Mouse (Mus musculus): Measurements from ENCODE around the gene B9d2.
"Not testable (repeated sequence)": the region's sequence is repeated elsewhere in the genome, so short reads cannot be mapped to it uniquely, and the experiment has no call there.

The B9d2 gene

GRCm38 (mm10) chr7:25704716-25705364, 24.3 kb downstream of the B9d2 start:
- DNase-seq: no peak

GRCm38 (mm10) chr7:25705801-25706251, 25.2 kb downstream of the B9d2 start:
- peak; percentile 58 to 60 for DNase-seq

GRCm38 (mm10) chr7:25706578-25707170, 26.1 kb downstream of the B9d2 start:
- no peak for DNase-seq

GRCm38 (mm10) chr7:25707581-25708292, 27.2 kb downstream of the B9d2 start:
- peak; percentile 67 to 72 for DNase-seq

- DNase-seq: peak; percentile 49 to 68
Measured at GRCm38 (mm10) chr7:25709961-25710360, 29.4 kb downstream of the B9d2 start.

DNA sequence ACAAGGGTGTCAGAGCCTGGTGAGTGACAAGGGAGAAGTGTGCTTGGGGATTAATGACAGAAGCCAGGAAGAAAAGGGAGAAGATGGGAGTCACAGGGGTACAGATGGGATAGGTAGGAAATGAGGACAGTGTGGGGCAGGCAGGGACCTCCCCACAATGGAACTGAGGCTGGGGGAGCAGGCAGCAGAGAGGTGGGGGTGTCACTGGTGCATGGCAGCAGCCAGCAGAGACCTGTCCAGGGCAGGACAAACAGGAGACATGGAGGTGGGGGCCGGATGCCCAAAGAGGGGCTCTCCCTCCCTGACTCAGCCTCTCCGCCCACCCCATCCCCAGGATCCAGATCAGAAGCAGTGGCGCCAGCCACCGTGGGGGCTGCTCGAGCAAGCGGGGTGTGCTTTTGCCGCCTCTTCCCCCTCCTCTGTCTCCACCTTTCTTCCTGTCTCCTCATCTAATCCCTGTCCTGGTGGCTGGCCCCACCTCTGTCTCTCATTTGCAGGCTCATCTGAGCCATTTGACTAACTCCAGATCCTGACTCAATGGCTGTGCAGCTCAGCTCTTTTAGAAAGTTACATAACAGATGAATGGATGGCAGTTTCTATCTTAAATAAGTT, 30.0 kb downstream of the B9d2 start:
- no peak for DNase-seq

GRCm38 (mm10) chr7:25711165-25711564, 30.6 kb downstream of the B9d2 start:
- DNase-seq: no peak

GRCm38 (mm10) chr7:25711731-25712197, 31.2 kb downstream of the B9d2 start:
- peak in 1 of 2 experiments; percentile 36 for DNase-seq

- DNase-seq: no peak
Measured at GRCm38 (mm10) chr7:25712801-25713200, 32.2 kb downstream of the B9d2 start.

- no peak for DNase-seq
Measured at GRCm38 (mm10) chr7:25714581-25714980, 34.0 kb downstream of the B9d2 start.

GRCm38 (mm10) chr7:25715731-25716271, 35.2 kb downstream of the B9d2 start:
- DNase-seq: no peak

- no peak for DNase-seq
Measured at GRCm38 (mm10) chr7:25717478-25717877, 36.9 kb downstream of the B9d2 start.

DNA sequence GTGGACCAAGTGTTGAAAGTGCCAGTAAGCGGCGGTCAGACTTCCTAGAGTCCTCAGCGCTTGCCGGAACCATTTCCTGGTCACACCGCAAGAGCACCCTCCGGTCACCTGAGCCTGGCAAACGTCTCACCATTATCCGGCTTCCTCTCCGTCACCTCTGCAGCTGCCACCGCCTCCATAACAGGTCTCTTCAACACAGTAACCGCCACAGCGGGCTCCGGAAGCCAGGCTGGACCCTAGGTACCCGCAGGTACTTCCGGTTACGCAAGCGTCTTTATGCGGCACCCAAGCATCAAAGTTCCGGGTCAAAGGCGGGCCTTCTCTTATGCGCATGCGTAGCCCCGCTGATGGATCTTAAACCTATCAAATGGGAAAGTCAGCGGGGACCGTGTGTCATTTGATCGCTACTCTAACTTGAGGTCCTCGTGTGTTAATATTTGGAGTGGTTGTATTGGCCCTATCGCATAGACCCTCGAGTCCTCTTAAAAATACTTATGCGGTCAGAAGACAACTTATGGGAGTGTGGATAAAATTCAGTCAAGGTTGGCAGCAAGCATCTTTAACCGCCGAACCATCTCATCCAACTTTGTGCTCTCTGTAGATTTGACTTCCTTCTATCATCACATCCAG, 38.3 kb downstream of the B9d2 start, which contains the start of gene Ccdc97:
Gene Ccdc97, minus strand, starts transcription at position 301 of the 630 bp plus-strand sequence.
- peak; percentile 94 to 96 for DNase-seq

DNA sequence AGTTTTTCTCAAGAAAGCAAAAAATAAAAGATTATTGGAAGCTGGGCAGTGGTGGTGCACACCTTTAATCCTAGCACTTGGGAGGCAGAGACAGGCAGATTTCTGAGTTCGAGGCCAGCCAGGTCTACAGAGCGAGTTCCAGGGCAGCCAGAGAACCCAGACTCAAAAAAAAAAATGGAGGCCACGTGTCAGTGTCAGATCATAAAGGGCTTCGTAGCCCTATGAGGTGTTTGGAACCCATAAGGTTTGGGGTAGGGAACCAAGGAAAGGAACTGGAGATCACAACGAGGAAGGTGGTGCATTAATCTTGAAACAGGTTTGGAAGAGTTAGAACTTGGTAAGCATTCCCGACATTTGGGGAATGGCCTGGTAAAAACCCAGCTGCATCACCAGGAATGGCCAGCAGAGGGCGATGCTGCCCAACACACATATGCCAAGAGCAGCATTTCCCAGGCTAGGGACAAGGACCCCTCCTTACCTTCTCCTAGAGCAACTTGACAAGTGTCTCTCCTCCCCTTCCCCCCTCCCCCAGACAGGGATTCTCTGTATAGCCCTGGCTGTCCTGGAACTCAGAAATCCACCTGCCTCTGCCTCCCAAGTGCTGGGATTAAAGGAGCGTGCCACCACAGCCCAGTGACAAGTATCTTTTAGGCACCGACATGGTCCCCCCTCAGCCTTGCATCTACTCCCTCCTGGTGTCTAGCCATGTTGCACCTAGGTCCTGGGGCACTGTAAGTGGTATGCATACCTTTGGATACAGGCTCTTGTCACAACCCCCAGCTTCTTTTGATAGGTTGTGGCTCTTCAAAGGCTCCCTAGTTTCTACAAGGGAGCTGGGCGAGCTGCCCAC, 39.4 kb downstream of the B9d2 start:
- peak; percentile 67 to 74 for DNase-seq

DNA sequence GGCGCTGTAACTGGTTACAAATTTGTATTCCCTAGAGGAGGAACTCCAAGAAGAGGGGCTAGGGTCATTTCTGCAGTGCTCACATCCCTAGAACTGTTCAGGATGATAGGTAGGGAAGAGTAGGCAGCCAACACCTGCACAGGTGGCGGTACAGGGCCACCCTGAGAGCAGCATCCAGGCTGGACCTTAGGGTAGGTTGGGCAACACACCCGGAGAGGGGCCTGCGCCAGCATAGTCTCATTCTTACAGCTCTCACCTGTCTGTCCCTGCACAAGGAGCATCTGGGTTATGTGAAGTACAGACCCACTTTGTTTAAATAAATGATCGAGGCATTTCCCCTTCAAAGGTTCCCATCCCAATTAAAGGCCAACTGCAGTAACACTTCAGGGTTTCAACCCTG, 40.2 kb downstream of the B9d2 start:
- DNase-seq: no peak

DNA sequence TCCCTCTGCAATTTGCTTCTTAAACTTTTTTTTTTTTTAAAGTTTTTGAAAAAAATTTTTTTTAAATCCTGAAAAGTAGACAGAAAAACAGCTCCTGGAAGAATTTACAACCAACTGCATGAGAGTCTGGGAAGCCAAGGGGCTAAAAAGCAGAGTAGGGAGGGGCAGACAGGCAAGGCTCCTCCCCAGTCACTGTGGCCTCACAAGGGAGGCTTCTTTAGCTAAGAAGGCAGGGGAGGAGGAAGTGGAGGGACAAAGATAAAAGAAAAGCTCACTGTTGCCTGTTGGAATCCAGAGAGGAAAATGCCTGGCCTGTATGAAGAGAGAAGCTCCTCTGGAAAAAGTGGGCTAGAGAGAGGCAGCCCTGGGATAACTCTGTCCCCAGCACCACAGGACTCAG, 41.2 kb downstream of the B9d2 start:
- DNase-seq: not testable (repeated sequence)

DNA sequence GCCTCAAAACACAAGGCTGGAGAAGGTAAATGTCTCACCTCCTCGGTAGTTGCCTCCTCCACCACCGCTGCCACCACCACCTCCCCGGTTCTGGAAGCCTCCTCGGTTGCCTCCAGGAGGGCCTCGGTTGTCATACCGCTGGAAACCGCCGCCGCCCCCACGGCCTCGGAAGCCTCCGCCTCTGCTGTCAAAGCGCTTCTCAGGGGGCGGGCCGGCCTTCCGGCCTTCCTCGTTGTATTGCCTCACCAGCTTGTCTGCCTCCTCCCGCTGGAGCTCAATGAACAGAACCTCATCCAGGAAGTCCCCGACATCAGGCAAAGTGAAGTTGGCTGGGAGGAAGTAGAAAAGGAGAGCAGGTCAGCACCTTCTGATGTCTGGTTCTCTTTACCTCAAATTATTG, 45.3 kb downstream of the B9d2 start:
- DNase-seq: no peak

GRCm38 (mm10) chr7:25727800-25728199, 47.2 kb downstream of the B9d2 start:
- no peak for DNase-seq

GRCm38 (mm10) chr7:25729396-25729795, 48.8 kb downstream of the B9d2 start:
- no peak for DNase-seq

- no peak for DNase-seq
Measured at GRCm38 (mm10) chr7:25729862-25730261, 49.3 kb downstream of the B9d2 start.

DNA sequence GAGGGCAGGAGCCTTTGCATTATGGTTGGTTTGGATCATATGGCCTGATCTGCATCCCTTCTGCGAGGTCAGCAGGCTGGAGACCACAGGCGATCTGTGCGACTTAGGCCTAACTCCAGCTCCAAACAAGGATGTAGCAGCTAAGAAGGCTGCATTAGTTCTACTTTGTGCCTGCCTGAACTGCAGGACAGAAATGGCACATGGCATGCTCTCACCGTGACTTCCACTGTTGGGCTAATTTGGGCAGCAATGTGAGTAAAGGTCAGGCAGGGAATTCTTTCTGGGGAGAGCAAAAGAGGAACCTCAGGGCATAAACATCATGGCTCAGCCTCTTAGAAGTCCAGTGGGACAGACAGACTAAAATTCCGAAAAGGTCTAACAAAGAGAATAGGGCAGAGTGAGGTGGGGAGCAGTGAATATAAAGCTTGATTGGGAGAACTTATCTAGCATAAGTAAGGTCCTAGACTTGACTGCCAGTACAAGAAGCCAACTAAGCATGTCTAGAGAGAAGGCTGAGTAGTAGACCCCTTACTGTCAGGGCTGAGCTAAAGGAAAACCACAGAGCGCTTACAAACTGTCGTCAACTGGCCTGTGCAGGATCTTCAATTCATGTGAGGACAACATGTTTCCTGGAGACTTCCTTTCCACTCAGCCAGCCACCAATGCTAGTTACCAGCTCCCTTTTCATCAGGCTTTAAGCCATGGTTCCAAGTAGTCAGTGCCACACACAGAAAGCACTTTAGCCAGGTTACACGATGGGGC, 50.9 kb downstream of the B9d2 start:
- DNase-seq: no peak
